8 mouse cellular contexts compared by ENCODE assay signal in genomic region chr2:61592699-61593029, GRCm38 (mm10). TPM values are rescaled to one million over a fixed set of nuclear protein-coding genes. Genes with fewer than 3 reads are reported as not detected.
DNase-seq lines count a peak whose midpoint lies in the region; ATAC-seq and TF ChIP-seq lines count a peak whose summit lies in the region.

No protein-coding gene starts in this region.

- H3K9ac ChIP-seq in embryonic facial prominence, embryonic 14.5 days (ENCODE audit: low read depth, low read length), result peak overlapping the region; percentile 75; the same call in 1 of the 2 replicates
- no peak overlapping the region for H3K9ac ChIP-seq in intestine, embryonic 14.5 days (ENCODE audit: low read length)
- H3K9ac ChIP-seq in midbrain, embryonic 16.5 days (ENCODE audit: low read depth, low read length), result 0 out of 2 replicates have a peak overlapping the region, but pooled peaks have one; percentile 66

- no peak for ATAC-seq in embryonic facial prominence, embryonic 14.5 days (ENCODE audit: low read depth)
- ATAC-seq in intestine, embryonic 14.5 days (replicated peaks; ENCODE audit: low FRiP score, low TSS enrichment, low read depth), result no peak
- ATAC-seq in midbrain, embryonic 16.5 days, result no peak; the same call in 1 of the 2 replicates

- TF ChIP-seq CTCF in left cerebral cortex, adult 2 months (IDR thresholded peaks at IDR 0.05), result no peak

- no peaks in the 10 kb centered on the region for H3K36me3 ChIP-seq in embryonic facial prominence, embryonic 14.5 days (ENCODE audit: control insufficient read depth, insufficient read depth, low read length)
- H3K36me3 ChIP-seq in intestine, embryonic 14.5 days (ENCODE audit: control insufficient read depth, insufficient read depth, low read length), result no peaks in the 10 kb centered on the region
- H3K36me3 ChIP-seq in midbrain, embryonic 16.5 days (ENCODE audit: control insufficient read depth, insufficient read depth, low read length), result no peaks in the 10 kb centered on the region

- H3K4me1 ChIP-seq in embryonic facial prominence, embryonic 14.5 days (ENCODE audit: control insufficient read depth, insufficient read depth, low read length), result no peaks in the 10 kb centered on the region
- H3K4me1 ChIP-seq in intestine, embryonic 14.5 days (replicated peaks; ENCODE audit: control insufficient read depth, insufficient read depth, low read length), result 0 out of 2 replicates have a peak, but pooled peaks cover 3% of the 10 kb centered on the region
- peaks cover 7% of the 10 kb centered on the region for H3K4me1 ChIP-seq in midbrain, embryonic 16.5 days (ENCODE audit: control insufficient read depth, insufficient read depth, low read length)

- peak overlapping the region; percentile 73 for H3K4me2 ChIP-seq in embryonic facial prominence, embryonic 14.5 days (ENCODE audit: low read depth, low read length)
- peak overlapping the region; percentile 86 for H3K4me2 ChIP-seq in intestine, embryonic 14.5 days (ENCODE audit: low read length)
- peak overlapping the region; percentile 85 for H3K4me2 ChIP-seq in midbrain, embryonic 16.5 days (ENCODE audit: low read length)

- WGBS in embryonic facial prominence, embryonic 14.5 days, result 12% methylated on average over 5 of the region's 5 CpGs
- WGBS in intestine, embryonic 14.5 days, result 15% methylated on average over 5 of the region's 5 CpGs
- 16% methylated on average over 5 of the region's 5 CpGs for WGBS in midbrain, embryonic 16.5 days

- intact Hi-C loops in left cerebral cortex, adult 2 months (cut with DNase I), result no loop called here
- intact Hi-C loops in left cerebral cortex, postnatal 10 days (cut with DNase I), result no loop called here
- intact Hi-C loops in gastrocnemius, postnatal 14 days (cut with DNase I; ENCODE audit: low total_unique reads), result no loop called here
- intact Hi-C loops in gastrocnemius, postnatal 36 days (cut with DNase I), result no loop called here

- no peaks in the 10 kb centered on the region for H3K27me3 ChIP-seq in embryonic facial prominence, embryonic 14.5 days (replicated peaks; ENCODE audit: control insufficient read depth, insufficient read depth, low read length)
- H3K27me3 ChIP-seq in intestine, embryonic 14.5 days (replicated peaks; ENCODE audit: control insufficient read depth, insufficient read depth, low read length), result no peaks in the 10 kb centered on the region
- no peaks in the 10 kb centered on the region for H3K27me3 ChIP-seq in midbrain, embryonic 16.5 days (ENCODE audit: control insufficient read depth, insufficient read depth, low read depth, low read length)

- no peaks in the 10 kb centered on the region for H3K9me3 ChIP-seq in embryonic facial prominence, embryonic 14.5 days (ENCODE audit: control insufficient read depth, low read length)
- no peaks in the 10 kb centered on the region for H3K9me3 ChIP-seq in intestine, embryonic 14.5 days (ENCODE audit: control insufficient read depth, low read length)
- H3K9me3 ChIP-seq in midbrain, embryonic 16.5 days (replicated peaks; ENCODE audit: control insufficient read depth, low read length, poor library complexity, severe bottlenecking), result no peaks in the 10 kb centered on the region

- H3K27ac ChIP-seq in left cerebral cortex, adult 2 months, result peak overlapping the region; percentile 88; the same call in 1 of the 2 replicates
- peak overlapping the region; percentile 78; the same call in 1 of the 2 replicates for H3K27ac ChIP-seq in embryonic facial prominence, embryonic 14.5 days (replicated peaks; ENCODE audit: low read depth, low read length)
- H3K27ac ChIP-seq in intestine, embryonic 14.5 days (ENCODE audit: low read depth), result peak overlapping the region; percentile 79; the same call in 1 of the 2 replicates
- H3K27ac ChIP-seq in midbrain, embryonic 16.5 days (ENCODE audit: low read length), result peak overlapping the region; percentile 72; the same call in 1 of the 2 replicates

- peak overlapping the region; percentile 81 for H3K4me3 ChIP-seq in left cerebral cortex, adult 2 months
- H3K4me3 ChIP-seq in embryonic facial prominence, embryonic 14.5 days (ENCODE audit: low read depth, low read length), result peak overlapping the region; percentile 61
- peak overlapping the region; percentile 77 for H3K4me3 ChIP-seq in intestine, embryonic 14.5 days (ENCODE audit: low read depth, low read length)
- peak overlapping the region; percentile 65 for H3K4me3 ChIP-seq in midbrain, embryonic 16.5 days (ENCODE audit: low read depth, low read length)

- DNase-seq in left cerebral cortex, adult 2 months (ENCODE audit: extremely low spot score in 1 of 2, low spot score in 2 of 2), result no peak
- DNase-seq in left cerebral cortex, postnatal 10 days (ENCODE audit: extremely low spot score in 1 of 2, low spot score in 2 of 2), result no peak
- DNase-seq in embryonic facial prominence, embryonic 14.5 days (ENCODE audit: low spot score), result no peak
- no peak for DNase-seq in intestine, embryonic 14.5 days (ENCODE audit: low spot score)
- no peak for DNase-seq in gastrocnemius, postnatal 14 days
- no peak for DNase-seq in gastrocnemius, postnatal 36 days
- no peak for DNase-seq in frontal cortex, postnatal 10 days (ENCODE audit: low spot score in 2 of 2)

RNA-seq across cellular contexts. Expression of gene Tank, which starts 14.3 kb away (rescaled TPM):
- total RNA-seq in left cerebral cortex, adult 2 months (2021), result 10 to 100 TPM; 26.2 to 32.1 TPM
- 10 to 100 TPM; 24.2 TPM for total RNA-seq in left cerebral cortex, postnatal 10 days (2021)
- polyA plus RNA-seq in embryonic facial prominence, embryonic 14.5 days (2014; fragmentation: Nextera tagmentation; extraction: Ambion mirVana), result 35.1 and 37.3 TPM in 2 replicates
- polyA plus RNA-seq in intestine, embryonic 14.5 days (2014; fragmentation: Nextera tagmentation; extraction: Ambion mirVana), result 30.7 and 32.0 TPM in 2 replicates
- 30.5 and 34.8 TPM in 2 replicates for polyA plus RNA-seq in midbrain, embryonic 16.5 days (2015; fragmentation: Nextera tagmentation; extraction: Ambion mirVana)
- 10 to 100 TPM; 14.2 to 14.5 TPM for total RNA-seq in gastrocnemius, postnatal 14 days (2021)
- 10 to 100 TPM; 12.8 to 19.3 TPM for total RNA-seq in gastrocnemius, postnatal 36 days (2021)
